Mouse (Mus musculus) stomach, embryonic 15.5 days (tissue): ENCODE measurements around the gene Mup11. TPM values are rescaled to one million over a fixed set of nuclear protein-coding genes. Genes with fewer than 3 reads are reported as not detected.
"Not testable (repeated sequence)": the region's sequence is repeated elsewhere in the genome, so short reads cannot be mapped to it uniquely, and the experiment has no call there.

Experiments used
- ATAC-seq: fragments of 200-750 bp; cut with Nextera tagmentation; 2 replicates; pipeline ENCODE4 v1.8.0; 2017; ENCODE audit warnings: low read depth, moderate number of reproducible peaks, moderate TSS enrichment; ENCODE audit not compliant: insufficient read depth, low FRiP score
- H3K27ac ChIP-seq: fragments of 300-500 bp; sonication (generic); 2 replicates; pipeline ENCODE4 v1.5.1; 2015; ENCODE audit warnings: mild to moderate bottlenecking, inconsistent platforms
- H3K27me3 ChIP-seq: fragments of 300-500 bp; sonication (generic); replicated peaks from 2 replicates; pipeline ENCODE4 v1.6.1; 2015; ENCODE audit warnings: inconsistent platforms
- H3K36me3 ChIP-seq: fragments of 300-500 bp; sonication (generic); 2 replicates; pipeline ENCODE4 v1.6.1; 2015; ENCODE audit warnings: inconsistent platforms
- H3K4me1 ChIP-seq: fragments of 300-500 bp; sonication (generic); 2 replicates; pipeline ENCODE4 v1.6.1; 2015; ENCODE audit warnings: inconsistent platforms
- H3K4me2 ChIP-seq: fragments of 300-500 bp; sonication (generic); 2 replicates; pipeline ENCODE4 v1.6.1; 2015; ENCODE audit warnings: mild to moderate bottlenecking, inconsistent platforms
- H3K4me3 ChIP-seq: fragments of 300-500 bp; sonication (generic); replicated peaks from 2 replicates; pipeline ENCODE4 v1.5.1; 2015; ENCODE audit warnings: inconsistent platforms
- H3K9ac ChIP-seq: fragments of 300-500 bp; sonication (generic); 2 replicates; pipeline ENCODE4 v1.6.1; 2015; ENCODE audit warnings: inconsistent platforms
- H3K9me3 ChIP-seq: fragments of 300-500 bp; sonication (generic); 2 replicates; pipeline ENCODE4 v1.6.1; 2016; ENCODE audit warnings: inconsistent platforms
- WGBS: fragments of 180-500 bp; shearing (Covaris S2); methylation state at CpG from one replicate; pipeline ENCODE4 v1.1.7; 2015; 5-methylcytosine and 5-hydroxymethylcytosine counted together
- polyA plus RNA-seq: library from polyadenylated mRNA; unstranded; fragments of >200 nt; fragmentation: Nextera tagmentation; extraction: Ambion mirVana; gene quantifications from 2 replicates; pipeline ENCODE4 v1.2.1, GENCODE M21; 2015

Mup11 gene
- not detected in 2 replicates for polyA plus RNA-seq

DNA sequence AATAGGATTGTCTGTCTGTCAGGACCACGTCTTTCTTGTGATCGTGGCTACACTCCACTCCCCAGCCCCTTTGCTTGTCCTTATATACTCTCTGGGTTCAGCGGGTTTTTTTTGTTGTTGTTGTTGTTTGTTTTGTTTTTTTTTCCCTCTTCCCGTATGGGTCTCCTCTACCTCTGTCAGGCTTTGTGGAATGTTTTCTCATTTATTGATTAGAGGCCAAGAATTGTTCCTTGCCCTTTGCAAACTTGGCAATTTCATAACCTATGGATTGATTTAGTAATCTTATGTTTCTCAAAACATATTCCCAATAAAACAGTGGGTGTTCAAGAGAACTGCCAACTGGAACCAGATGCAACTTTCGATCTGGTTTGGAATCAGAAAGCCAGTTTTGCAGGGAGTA, at the start of gene Mup11:
Mup11 (minus strand) TSS at position 101 of the 400 bp plus-strand sequence.
- H3K27me3 ChIP-seq, ATAC-seq, H3K4me3 ChIP-seq, H3K36me3 ChIP-seq, H3K27ac ChIP-seq, H3K9me3 ChIP-seq, H3K9ac ChIP-seq, H3K4me2 ChIP-seq, H3K4me1 ChIP-seq: not testable (repeated sequence)
- 74% methylated on average over 4 of the region's 5 CpGs for WGBS

Other genes with a start within 250 kb of the Mup11 start
- not detected in 2 replicates for gene Mup9, start 240.5 kb downstream of the Mup11 start, polyA plus RNA-seq
- gene Mup1, start 160.5 kb downstream of the Mup11 start, polyA plus RNA-seq, result not detected in 2 replicates
- gene Mup10, start 80.2 kb downstream of the Mup11 start, polyA plus RNA-seq, result not detected in 2 replicates
- not detected in 2 replicates for gene Mup12, start 78.9 kb upstream of the Mup11 start, polyA plus RNA-seq
- gene Mup22, start 159.1 kb upstream of the Mup11 start, polyA plus RNA-seq, result not detected in 2 replicates